Mouse (Mus musculus) lung, embryonic 14.5 days (tissue): ENCODE data around the gene Palld. TPM values are rescaled to one million over a fixed set of nuclear protein-coding genes. Genes with fewer than 3 reads are reported as not detected.

ENCODE experiments used
- ATAC-seq: fragments of 200-750 bp; cut with Nextera tagmentation; 2 replicates; pipeline ENCODE4 v1.8.0; 2017; ENCODE audit warnings: mild to moderate bottlenecking, moderate TSS enrichment, moderate library complexity; ENCODE audit not compliant: insufficient read depth
- DNase-seq: peaks from one replicate; pipeline ENCODE4 v3.0.0-alpha.2; 2015
- H3K27ac ChIP-seq: fragments of 300-500 bp; sonication (generic); 2 replicates; pipeline ENCODE4 v1.5.1; 2014; ENCODE audit warnings: low read depth, mild to moderate bottlenecking, moderate library complexity
- H3K27me3 ChIP-seq: fragments of 300-500 bp; sonication (generic); 2 replicates; pipeline ENCODE4 v1.6.1; 2014; ENCODE audit warnings: low read length, control low read depth; ENCODE audit not compliant: insufficient read depth
- H3K36me3 ChIP-seq: fragments of 300-500 bp; sonication (generic); 2 replicates; pipeline ENCODE4 v1.6.1; 2014; ENCODE audit warnings: control low read depth; ENCODE audit not compliant: insufficient read depth
- H3K4me1 ChIP-seq: fragments of 300-500 bp; sonication (generic); 2 replicates; pipeline ENCODE4 v1.6.1; 2014; ENCODE audit warnings: antibody characterized with exemption, control low read depth; ENCODE audit not compliant: insufficient read depth
- H3K4me2 ChIP-seq: fragments of 300-500 bp; sonication (generic); 2 replicates; pipeline ENCODE4 v1.6.1; 2014; ENCODE audit warnings: mild to moderate bottlenecking
- H3K4me3 ChIP-seq: fragments of 300-500 bp; sonication (generic); 2 replicates; pipeline ENCODE4 v1.5.1; 2014; ENCODE audit warnings: low read depth, low read length
- H3K9ac ChIP-seq: fragments of 300-500 bp; sonication (generic); 2 replicates; pipeline ENCODE4 v1.6.1; 2014
- H3K9me3 ChIP-seq: fragments of 300-500 bp; sonication (generic); 2 replicates; pipeline ENCODE4 v1.6.1; 2016; ENCODE audit warnings: low read depth, low read length, control low read depth
- CTCF ChIP-seq: IDR thresholded peaks from 2 replicates; pipeline ENCODE4 v1.5.1; 2016; ENCODE audit warnings: antibody characterized with exemption, low read depth
- WGBS: fragments of 180-500 bp; shearing (Covaris S2); extraction: QIAGEN DNeasy Blood & Tissue Kit; methylation state at CpG from one replicate; pipeline ENCODE4 v1.1.7; 2014; 5-methylcytosine and 5-hydroxymethylcytosine counted together
- polyA plus RNA-seq: library from polyadenylated mRNA; unstranded; fragments of >200 nt; fragmentation: Nextera tagmentation; extraction: Ambion mirVana; gene quantifications from 2 replicates; pipeline ENCODE4 v1.2.1, GENCODE M21; 2014

The Palld gene
- polyA plus RNA-seq, 1 experiment from 2014 or later: 85.0 TPM

DNA sequence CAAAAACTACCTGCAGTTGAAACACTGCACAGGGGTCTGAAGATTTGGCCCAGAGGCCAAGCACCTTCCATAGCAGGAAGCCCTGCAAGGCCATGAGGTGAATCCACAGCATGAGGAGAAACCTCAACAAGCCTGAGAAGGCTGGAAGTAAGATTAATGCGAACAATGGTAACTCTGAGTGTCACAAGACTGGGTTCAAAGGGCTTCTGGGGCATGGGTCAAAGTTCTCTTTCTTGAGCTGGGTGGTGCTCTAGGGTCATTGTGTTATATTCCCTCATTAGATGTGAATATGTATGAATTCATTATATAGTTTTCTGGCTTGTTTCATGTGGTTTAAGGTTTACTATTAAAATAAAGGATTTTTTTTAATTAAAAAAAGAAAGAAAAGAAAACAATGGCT lies 267.7 kb downstream of the Palld start:
- Histone ChIP-seq H3K9me3 (no peaks in the 10 kb centered on the region), H3K4me3 (no peak overlapping the region), H3K27ac (no peak overlapping the region), H3K4me1 (0 out of 2 replicates have a peak, but pooled peaks cover 3% of the 10 kb centered on the region), H3K9ac (no peak overlapping the region), H3K36me3 (no peaks in the 10 kb centered on the region), H3K27me3 (no peaks in the 10 kb centered on the region), H3K4me2 (no peak overlapping the region)
- ATAC-seq (no peak), DNase-seq (no peak)
- WGBS: 74% methylated on average over 1 of the region's 1 CpGs
- no peak for TF ChIP-seq CTCF

DNA sequence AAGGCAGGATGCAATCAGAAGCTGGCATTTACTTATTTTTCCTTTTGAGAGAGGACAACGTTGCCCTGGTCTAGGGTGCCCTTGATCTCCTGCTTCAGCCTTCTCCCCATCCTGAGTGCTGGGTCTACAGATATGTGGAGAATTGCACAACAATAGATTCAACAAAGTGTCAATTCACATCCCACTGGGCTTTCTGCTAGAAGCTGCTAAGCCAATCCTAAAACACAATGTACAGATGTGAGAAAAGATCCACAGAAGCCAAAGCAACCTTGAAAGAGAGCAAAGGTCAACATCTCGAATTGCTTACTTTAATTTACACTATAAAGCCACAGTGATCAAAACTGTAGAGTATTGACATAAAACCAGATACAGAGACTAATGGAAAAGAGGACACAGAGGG lies 270.2 kb downstream of the Palld start:
- H3K4me2 ChIP-seq: no peak overlapping the region
- ATAC-seq (no peak), DNase-seq (no peak)
- no peak overlapping the region for H3K4me3 ChIP-seq
- no peaks in the 10 kb centered on the region for H3K27me3 ChIP-seq
- no peaks in the 10 kb centered on the region for H3K36me3 ChIP-seq
- no peak overlapping the region for H3K27ac ChIP-seq
- WGBS: 54% methylated on average over 2 of the region's 2 CpGs
- H3K4me1 ChIP-seq: no peaks in the 10 kb centered on the region
- no peak overlapping the region for H3K9ac ChIP-seq
- TF ChIP-seq CTCF: no peak
- H3K9me3 ChIP-seq: no peaks in the 10 kb centered on the region

DNA sequence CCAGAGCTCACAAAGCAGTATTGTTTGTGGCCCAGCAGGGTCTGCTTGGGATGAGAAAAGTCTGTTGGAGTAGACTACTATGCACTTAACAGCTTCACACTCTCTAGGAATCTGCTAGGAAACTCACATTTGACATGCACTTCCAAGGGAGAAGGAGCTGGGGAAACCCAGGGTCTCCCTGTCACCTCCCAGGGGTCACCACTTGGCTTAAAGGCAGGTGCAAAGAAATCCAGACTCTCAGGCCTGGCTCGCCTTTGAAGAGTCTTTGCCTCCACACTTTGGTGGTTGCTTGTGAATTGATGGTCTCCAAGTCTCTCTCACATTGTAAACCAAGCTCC lies 272.9 kb downstream of the Palld start:
- H3K27ac ChIP-seq: no peak overlapping the region
- no peak overlapping the region for H3K4me2 ChIP-seq
- 60% methylated on average over 1 of the region's 1 CpGs for WGBS
- DNase-seq (no peak), ATAC-seq (no peak)
- no peaks in the 10 kb centered on the region for H3K27me3 ChIP-seq
- H3K4me1 ChIP-seq: no peaks in the 10 kb centered on the region
- H3K9me3 ChIP-seq: no peaks in the 10 kb centered on the region
- no peak overlapping the region for H3K4me3 ChIP-seq
- H3K36me3 ChIP-seq: no peaks in the 10 kb centered on the region
- no peak for TF ChIP-seq CTCF
- H3K9ac ChIP-seq: no peak overlapping the region

DNA sequence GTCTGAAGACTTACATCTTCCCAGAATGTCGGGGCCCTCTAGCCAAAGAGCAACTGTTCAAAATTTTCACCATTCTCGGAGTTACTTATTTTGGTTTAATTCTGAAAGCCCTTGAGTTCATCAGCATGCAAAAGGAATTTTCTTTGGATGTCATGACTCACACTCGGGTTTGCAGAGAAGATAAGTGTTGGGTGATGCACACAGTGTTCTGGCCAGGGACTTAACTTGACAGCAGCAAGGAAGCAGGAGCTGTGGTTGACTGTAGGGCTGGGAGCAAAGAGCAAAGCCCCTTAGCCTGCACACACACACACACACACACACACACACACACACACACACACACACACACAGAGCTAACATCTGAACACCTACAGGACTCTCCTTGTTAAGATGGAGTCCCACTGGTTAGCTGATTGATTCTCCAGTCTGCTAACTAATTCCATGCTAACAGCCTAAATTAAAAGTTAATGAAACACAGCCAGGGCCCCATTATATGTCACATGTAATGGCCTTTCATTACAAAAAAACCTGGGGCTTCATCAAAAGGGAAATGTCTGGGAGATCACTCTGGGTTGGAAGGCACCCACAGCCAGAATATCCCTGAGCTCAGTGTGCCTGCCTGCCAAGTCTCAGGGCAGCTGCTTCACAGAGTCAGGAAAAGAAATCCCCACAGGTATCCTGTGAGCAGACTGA lies 273.4 kb downstream of the Palld start:
- Histone ChIP-seq H3K36me3 (no peaks in the 10 kb centered on the region), H3K4me3 (no peak overlapping the region), H3K4me2 (no peak overlapping the region), H3K27ac (no peak overlapping the region), H3K4me1 (no peaks in the 10 kb centered on the region), H3K27me3 (no peaks in the 10 kb centered on the region), H3K9ac (no peak overlapping the region), H3K9me3 (no peaks in the 10 kb centered on the region)
- DNase-seq (no peak), ATAC-seq (no peak)
- WGBS: 62% methylated on average over 3 of the region's 3 CpGs
- no peak for TF ChIP-seq CTCF

DNA sequence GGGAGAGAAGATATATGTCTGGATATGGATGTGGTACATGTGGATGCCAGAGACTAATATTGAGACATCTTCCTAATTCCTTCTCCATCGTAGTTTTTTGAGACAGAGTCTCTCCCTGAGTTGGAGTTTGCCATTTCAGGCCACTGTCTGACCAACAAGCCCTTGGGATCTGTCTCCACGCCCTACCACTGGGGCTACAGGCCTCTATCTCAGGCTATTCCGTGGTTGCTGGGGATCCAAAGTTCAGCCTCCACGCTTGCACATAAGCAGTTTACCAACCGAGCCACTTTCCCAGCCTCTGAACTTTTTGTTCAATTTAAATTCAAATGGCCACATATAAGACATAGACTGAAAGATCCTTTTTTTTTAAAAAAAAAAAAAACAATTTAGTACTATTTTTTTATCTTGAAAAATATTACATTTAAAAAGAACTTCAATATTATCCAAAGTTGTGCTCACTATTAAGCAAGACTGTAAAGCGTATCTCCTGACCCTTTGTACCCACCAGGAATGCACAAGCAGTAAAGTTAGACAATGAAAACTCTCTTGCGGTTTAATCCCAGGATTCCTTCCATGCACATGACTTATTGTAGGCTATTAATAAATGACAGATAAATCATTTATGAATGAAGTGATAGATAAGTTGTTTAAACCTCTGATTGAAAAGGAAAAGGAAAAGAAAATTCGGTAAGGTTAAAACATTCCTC lies 276.1 kb downstream of the Palld start:
- Histone ChIP-seq H3K27me3 (no peaks in the 10 kb centered on the region), H3K27ac (no peak overlapping the region), H3K4me3 (no peak overlapping the region), H3K4me2 (no peak overlapping the region), H3K9me3 (no peaks in the 10 kb centered on the region), H3K4me1 (0 out of 2 replicates have a peak, but pooled peaks cover 6% of the 10 kb centered on the region), H3K36me3 (no peaks in the 10 kb centered on the region), H3K9ac (no peak overlapping the region)
- ATAC-seq (no peak), DNase-seq (no peak)
- WGBS: 84% methylated on average over 8 of the region's 8 CpGs
- no peak for TF ChIP-seq CTCF

DNA sequence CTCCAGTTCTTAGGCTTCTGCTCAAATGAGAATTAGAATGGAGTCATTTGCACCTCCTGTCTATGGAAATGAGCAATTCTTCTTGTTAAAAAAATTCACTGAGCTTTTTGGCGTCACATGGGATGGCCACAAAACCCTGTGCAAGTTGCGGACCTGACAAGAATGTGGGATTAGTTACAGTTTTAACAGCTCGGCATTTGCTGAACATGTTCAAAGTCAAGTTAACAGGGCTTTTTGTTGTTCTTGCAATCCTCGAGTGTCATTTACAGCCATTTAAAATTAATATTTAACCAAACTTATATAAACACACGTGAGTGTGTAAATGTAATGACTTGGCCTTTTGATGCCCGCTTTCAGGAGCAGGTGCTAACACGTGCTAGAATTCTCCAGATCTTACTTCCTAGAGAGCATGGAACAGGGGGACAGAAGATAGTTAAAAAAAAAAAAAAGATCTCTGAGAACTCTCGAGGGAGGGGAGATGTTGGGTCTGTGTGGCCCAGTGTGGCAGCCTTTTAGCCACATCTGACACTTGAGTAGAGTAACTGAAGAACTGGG lies 276.8 kb downstream of the Palld start:
- H3K4me3 ChIP-seq: no peak overlapping the region
- H3K4me1 ChIP-seq: 0 out of 2 replicates have a peak, but pooled peaks cover 6% of the 10 kb centered on the region
- no peak for TF ChIP-seq CTCF
- no peak overlapping the region for H3K27ac ChIP-seq
- DNase-seq: no peak
- no peak overlapping the region for H3K9ac ChIP-seq
- no peak for ATAC-seq
- no peaks in the 10 kb centered on the region for H3K36me3 ChIP-seq
- no peaks in the 10 kb centered on the region for H3K9me3 ChIP-seq
- WGBS: 61% methylated on average over 8 of the region's 8 CpGs
- no peak overlapping the region for H3K4me2 ChIP-seq
- H3K27me3 ChIP-seq: no peaks in the 10 kb centered on the region
